Mouse (Mus musculus) cortical plate, adult 2 months (tissue): ENCODE data around the gene Pcgf2. TPM values are rescaled to one million over a fixed set of nuclear protein-coding genes. Genes with fewer than 3 reads are reported as not detected.
A peak's percentile ranks its signal among the peaks of the same experiment; 100 is the strongest.
"Not testable (repeated sequence)": the region's sequence is repeated elsewhere in the genome, so short reads cannot be mapped to it uniquely, and the experiment has no call there.

ENCODE experiments used
- H3K27ac ChIP-seq: fragments of 200-500 bp; 2 replicates; pipeline ENCODE4 v1.5.1; 2012; ENCODE audit warnings: low read length, control low read depth, inconsistent platforms; ENCODE audit not compliant: insufficient read depth
- H3K4me1 ChIP-seq: fragments of 200-500 bp; 2 replicates; pipeline ENCODE4 v1.6.1; 2011; ENCODE audit warnings: low read length; ENCODE audit not compliant: control insufficient read depth, insufficient read depth
- H3K4me3 ChIP-seq: fragments of 200-500 bp; 2 replicates; pipeline ENCODE4 v1.5.1; 2011; ENCODE audit warnings: mild to moderate bottlenecking, low read length, control low read depth; ENCODE audit not compliant: insufficient read depth
- CTCF ChIP-seq: fragments of 200-500 bp; IDR thresholded peaks from 2 replicates; pipeline ENCODE4 v1.5.1; 2011; ENCODE audit warnings: mild to moderate bottlenecking, control low read depth, low read length; ENCODE audit not compliant: insufficient read depth; ENCODE audit errors: extremely low read depth
- POLR2A ChIP-seq: fragments of 200-500 bp; IDR thresholded peaks from 2 replicates; pipeline ENCODE4 v1.6.1; 2011; ENCODE audit warnings: mild to moderate bottlenecking, low read length, control low read depth; ENCODE audit not compliant: insufficient read depth; ENCODE audit errors: extremely low read depth
- polyA plus RNA-seq: library from polyadenylated mRNA; depleted of rRNA; stranded (reverse); fragments of >200 nt; gene quantifications from 2 replicates; pipeline ENCODE4 v1.2.3, GENCODE M21; 2012

Gene Pcgf2
- polyA plus RNA-seq, 1 experiment, result 64.1 TPM

- H3K4me1 ChIP-seq, result peaks cover 8% of the 10 kb centered on the region; the same call in 1 of the 2 replicates
- peak within 1 kb of the TSS; percentile 55 for H3K4me3 ChIP-seq
- no peak within 1 kb of the TSS; the same call in 1 of the 2 replicates for H3K27ac ChIP-seq
- TF ChIP-seq POLR2A (no peak), CTCF (no peak)
Measured at GRCm38 (mm10) chr11:97662893-97663527, 37.3 kb downstream of the Pcgf2 start, which contains the start of gene Mllt6. TSS of gene Mllt6 (plus strand) at chr11:97663414.

DNA sequence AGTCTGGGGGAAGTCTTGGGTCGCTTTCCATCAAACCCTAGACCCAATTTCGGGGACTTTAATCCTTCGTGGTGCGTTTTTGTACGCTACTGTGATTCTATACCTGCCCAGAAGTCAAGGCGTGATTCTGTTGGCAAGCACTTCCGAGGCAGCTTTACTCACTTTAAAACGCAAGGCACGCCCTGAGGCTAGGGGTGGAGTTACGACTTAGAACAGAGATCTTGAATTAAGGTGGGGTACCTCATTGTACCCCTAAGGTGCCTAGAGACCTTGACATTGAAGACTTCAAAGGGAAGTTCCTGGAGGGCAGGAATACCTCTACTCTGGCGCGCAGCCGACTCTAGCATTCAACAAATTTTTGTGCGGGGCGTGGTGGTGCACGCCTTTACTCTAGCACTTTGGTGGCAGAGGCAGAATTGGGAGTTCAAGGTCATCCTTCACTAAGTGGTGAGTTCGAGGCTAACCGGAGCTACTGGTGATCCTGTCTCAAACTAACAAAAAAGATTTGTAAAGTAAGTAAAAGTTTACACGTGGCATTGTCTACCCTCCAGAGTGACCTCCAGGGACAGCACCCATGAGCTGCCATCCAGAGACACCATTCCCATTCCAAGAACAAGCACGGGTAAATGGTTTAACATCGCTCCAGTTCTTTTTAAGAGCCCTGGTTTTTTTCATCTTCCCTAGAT is 37.9 kb downstream of the Pcgf2 start:
- Histone ChIP-seq H3K4me1 (peaks cover 8% of the 10 kb centered on the region; the same call in 1 of the 2 replicates), H3K27ac (no peak overlapping the region; the same call in 1 of the 2 replicates), H3K4me3 (peak overlapping the region; percentile 55)
- TF ChIP-seq POLR2A (no peak), CTCF (no peak)

GRCm38 (mm10) chr11:97661648-97662133 is 38.6 kb downstream of the Pcgf2 start:
- H3K4me1 ChIP-seq, result peaks cover 8% of the 10 kb centered on the region; the same call in 1 of the 2 replicates
- H3K4me3 ChIP-seq, result no peak overlapping the region
- TF ChIP-seq POLR2A (no peak), CTCF (no peak)
- no peak overlapping the region for H3K27ac ChIP-seq

- H3K4me1 ChIP-seq, result peaks cover 8% of the 10 kb centered on the region; the same call in 1 of the 2 replicates
- peak overlapping the region; percentile 60 for H3K4me3 ChIP-seq
- TF ChIP-seq CTCF, result no peak
- no peak for TF ChIP-seq POLR2A
- peak overlapping the region; percentile 43; the same call in 1 of the 2 replicates for H3K27ac ChIP-seq
Measured at GRCm38 (mm10) chr11:97660734-97661647, 39.3 kb downstream of the Pcgf2 start.

DNA sequence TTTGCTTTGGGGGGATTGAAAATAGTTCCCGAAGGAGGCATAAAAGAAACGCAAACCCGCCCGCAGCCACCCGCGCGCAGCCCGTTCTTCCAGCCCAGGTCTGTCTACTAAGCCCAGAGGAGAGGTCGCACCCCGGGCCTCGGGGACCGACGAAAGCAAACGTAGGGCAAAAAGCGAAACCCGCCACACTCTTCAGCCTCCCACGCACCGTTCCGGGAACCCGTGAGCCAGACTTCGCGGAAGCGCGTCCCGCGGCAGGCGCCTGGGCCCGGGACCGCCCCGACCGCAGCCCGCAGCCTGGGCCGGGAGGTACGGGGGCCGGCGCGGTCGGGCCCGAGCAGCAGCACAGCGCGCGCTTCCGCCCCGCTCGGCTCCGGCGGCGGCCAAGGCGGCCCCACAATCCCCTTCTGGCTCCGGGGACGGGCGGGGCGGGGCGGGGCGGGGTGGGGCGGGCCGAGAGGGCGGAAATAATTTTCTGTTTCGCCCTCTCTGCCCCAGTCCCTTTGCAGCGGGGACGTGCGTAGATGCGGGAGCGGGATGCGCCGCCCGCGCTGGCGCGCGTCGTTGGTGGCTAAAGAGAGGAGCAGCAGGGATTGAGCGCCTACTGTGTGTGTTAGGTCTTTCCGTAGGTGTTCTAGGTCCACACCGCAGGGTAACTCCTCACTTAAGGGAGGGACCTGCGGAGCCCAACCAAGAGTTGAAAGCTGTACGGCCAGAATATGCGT is 40.1 kb downstream of the Pcgf2 start:
- Histone ChIP-seq H3K4me1 (peaks cover 8% of the 10 kb centered on the region; the same call in 1 of the 2 replicates), H3K4me3 (peak overlapping the region; percentile 60), H3K27ac (peak overlapping the region; percentile 91)
- no peak for TF ChIP-seq CTCF
- 0 out of 2 replicates have a peak, but pooled peaks have one; percentile 27 for TF ChIP-seq POLR2A

GRCm38 (mm10) chr11:97659267-97659989 is 40.9 kb downstream of the Pcgf2 start:
- Histone ChIP-seq H3K4me1 (peaks cover 8% of the 10 kb centered on the region; the same call in 1 of the 2 replicates), H3K4me3 (peak overlapping the region; percentile 60), H3K27ac (peak overlapping the region; percentile 91)
- TF ChIP-seq POLR2A, result no peak
- TF ChIP-seq CTCF, result no peak

- no peak overlapping the region for H3K27ac ChIP-seq
- peaks cover 8% of the 10 kb centered on the region; the same call in 1 of the 2 replicates for H3K4me1 ChIP-seq
- no peak for TF ChIP-seq POLR2A
- no peak for TF ChIP-seq CTCF
- H3K4me3 ChIP-seq, result peak overlapping the region; percentile 60; the same call in 1 of the 2 replicates
Measured at GRCm38 (mm10) chr11:97658751-97659266, 41.5 kb downstream of the Pcgf2 start.

- not testable (repeated sequence) for H3K4me3 ChIP-seq
Measured at GRCm38 (mm10) chr11:97657967-97658366, 42.3 kb downstream of the Pcgf2 start.

More at GRCm38 (mm10) chr11:97657967-97658366, 42.3 kb downstream of the Pcgf2 start:
- not testable (repeated sequence) for H3K27ac ChIP-seq, H3K4me1 ChIP-seq
